Mouse (Mus musculus) heart, adult 8-10 months (tissue): ENCODE data around the gene Mdm1. TPM values are rescaled to one million over a fixed set of nuclear protein-coding genes. Genes with fewer than 3 reads are reported as not detected.

Experiments used
- DNase-seq: peaks from one replicate; pipeline ENCODE4 v3.0.0; 2022; ENCODE audit warnings: low spot score
- total RNA-seq, 4 experiments: library from RNA; stranded (reverse); gene quantifications; 2 replicates each; pipeline ENCODE4 v1.2.4; 2022

The Mdm1 gene
- total RNA-seq = 1 to 10 TPM; 3.7 to 6.2 (median 5.1) TPM

DNA sequence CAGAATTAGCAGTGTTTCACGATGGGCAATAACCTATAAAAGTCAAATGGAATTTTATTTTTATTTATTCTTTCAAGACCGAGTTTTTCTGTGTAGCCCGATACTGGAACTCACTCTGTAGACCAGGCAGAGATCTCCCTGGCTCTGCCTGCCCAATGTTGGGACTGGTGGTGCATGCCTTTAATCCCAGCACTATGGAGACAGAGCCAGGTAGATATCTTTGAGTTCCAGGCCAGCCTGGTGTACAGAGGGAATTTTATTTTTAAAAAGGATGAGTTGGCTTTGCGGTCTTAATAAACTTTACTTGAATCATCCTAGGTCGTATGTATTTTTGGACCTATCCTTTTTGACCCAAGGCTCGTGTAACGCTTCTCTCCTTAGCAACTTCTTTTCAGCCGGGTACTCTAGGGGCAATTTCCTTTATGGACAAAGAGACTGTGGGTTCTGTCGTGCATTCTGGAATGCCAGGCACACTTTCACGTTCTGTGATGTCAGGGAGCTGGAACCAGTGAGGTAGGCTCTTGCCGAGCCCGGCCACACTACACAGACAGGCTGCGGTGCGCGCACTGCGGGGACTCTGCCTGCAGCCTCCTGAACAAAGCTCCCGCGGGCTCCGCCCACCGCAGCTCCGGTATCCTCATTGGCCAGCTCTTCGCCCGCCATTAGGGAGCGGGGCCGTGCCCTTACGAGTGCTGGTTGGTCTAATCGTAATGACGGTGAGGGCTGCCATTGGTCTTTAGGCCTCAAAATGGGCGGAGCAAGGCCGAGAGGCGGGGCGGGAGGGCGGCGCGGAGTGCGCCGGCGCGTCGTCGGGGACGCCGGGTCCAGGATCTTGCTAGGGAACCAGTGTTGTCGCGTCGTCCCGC, at the start of gene Mdm1:
Gene Mdm1 (plus strand): TSS at position 794 of the 866 bp plus-strand sequence.
- peak; percentile 98 for DNase-seq

- no peak for DNase-seq
Measured at GRCm38 (mm10) chr10:118092745-118093144, 48.9 kb upstream of the Mdm1 start.

DNA sequence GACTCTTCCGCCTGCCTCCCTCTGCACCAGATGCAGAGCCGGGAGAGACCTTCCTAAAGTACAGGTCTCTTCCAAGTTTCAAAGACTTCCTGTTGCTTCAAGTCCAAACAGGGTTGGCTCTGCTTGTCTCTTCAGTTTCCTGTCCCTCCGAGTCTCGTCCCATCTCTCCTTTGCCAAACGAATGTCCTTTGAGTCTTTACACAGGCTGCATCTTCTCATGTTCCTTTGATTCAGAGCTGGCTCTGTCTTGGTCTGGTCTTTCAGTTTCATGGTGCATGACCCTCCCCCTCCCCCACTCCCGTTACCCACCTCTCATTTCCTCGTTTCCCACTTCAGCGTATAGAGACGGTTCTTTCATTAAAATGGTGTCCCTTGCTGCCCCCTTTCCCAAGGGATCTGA, 47.9 kb upstream of the Mdm1 start:
- DNase-seq = no peak

DNA sequence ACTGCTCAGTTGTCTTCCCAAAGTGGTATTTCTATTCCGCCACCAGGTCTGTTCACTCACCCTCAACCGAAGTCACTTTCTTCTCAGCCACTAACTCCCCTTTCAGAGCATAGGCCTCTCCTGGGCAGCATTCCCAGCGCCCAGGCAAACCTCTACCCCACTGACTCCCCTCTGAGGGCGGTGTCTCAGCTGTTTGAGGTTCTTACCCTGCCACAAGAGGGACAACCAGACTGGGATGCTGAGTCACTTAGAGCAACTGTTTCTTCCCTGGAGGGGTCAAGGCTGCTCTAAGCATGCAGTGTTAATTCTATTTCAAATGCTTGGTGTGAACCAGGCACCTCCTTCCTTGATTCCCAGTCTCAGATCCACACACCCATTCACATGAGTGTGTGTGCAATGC, 46.8 kb upstream of the Mdm1 start:
- DNase-seq = no peak

GRCm38 (mm10) chr10:118096223-118096622, 45.4 kb upstream of the Mdm1 start:
- DNase-seq = no peak

- DNase-seq = peak; percentile 49
Measured at GRCm38 (mm10) chr10:118097898-118098297, 43.7 kb upstream of the Mdm1 start.

GRCm38 (mm10) chr10:118100570-118100969, 41.0 kb upstream of the Mdm1 start:
- DNase-seq = no peak

DNA sequence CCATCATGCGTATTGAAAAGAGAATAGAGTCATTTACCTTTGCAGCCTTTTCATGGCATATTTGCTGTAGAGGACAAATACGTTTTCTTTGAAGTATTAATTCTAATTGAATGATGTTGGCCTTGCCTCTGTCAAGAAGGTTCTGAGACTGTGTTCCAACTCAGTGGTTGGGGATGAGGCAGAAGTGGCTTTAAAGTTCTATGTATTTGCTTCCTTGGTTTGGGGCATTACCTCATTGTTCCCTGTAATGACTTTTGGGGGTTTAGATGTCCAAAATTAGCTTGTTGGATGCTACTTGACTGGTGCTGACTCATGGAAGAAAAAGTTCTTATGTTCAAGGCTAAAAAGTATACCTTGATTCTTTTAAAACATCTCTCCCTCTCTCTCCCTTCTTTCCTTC, 40.6 kb upstream of the Mdm1 start:
- DNase-seq = no peak

GRCm38 (mm10) chr10:118103020-118103666, 38.5 kb upstream of the Mdm1 start:
- peak; percentile 91 for DNase-seq

DNA sequence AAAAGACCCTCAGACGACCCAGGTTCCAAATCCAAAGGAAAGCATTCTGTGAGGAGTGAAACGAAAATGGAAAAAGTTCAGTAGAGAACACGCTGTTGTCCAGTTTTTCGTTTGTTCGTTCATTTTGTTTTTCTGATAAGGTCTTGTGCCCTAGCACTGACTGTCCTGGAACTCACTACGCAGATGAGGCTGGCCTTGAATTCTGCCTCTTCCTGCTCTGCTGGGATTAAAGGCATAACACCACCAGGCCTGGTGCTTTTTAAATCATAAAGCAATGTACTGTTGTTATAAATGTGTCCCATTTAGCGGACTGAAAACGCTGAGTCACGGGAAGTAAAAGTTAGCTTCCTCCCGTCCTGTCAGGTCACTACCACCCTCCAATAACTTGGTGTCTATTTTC, 37.7 kb upstream of the Mdm1 start:
- no peak for DNase-seq

GRCm38 (mm10) chr10:118107031-118107430, 34.6 kb upstream of the Mdm1 start:
- DNase-seq = no peak

GRCm38 (mm10) chr10:118110006-118110920, 31.3 kb upstream of the Mdm1 start:
- DNase-seq = peak; percentile 69

DNA sequence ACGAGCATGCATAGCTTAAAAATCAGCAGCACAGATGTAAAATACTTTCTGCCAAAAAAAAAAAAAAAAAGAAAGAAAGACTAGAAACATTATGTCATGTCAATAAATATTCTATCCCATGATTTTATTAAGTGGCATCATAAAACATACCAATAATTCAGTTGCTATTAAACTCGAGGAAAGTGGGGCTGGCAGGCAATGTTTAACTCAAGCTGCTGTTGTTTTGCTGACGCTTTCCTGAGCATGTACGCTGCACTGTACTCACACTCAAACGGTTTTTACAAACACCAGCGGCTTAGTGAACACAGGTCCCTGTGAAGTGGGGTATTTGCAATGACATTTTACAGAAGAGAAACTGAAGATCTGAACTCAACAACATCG, 30.7 kb upstream of the Mdm1 start:
- no peak for DNase-seq

GRCm38 (mm10) chr10:118111621-118112020, 30.0 kb upstream of the Mdm1 start:
- DNase-seq = no peak

DNA sequence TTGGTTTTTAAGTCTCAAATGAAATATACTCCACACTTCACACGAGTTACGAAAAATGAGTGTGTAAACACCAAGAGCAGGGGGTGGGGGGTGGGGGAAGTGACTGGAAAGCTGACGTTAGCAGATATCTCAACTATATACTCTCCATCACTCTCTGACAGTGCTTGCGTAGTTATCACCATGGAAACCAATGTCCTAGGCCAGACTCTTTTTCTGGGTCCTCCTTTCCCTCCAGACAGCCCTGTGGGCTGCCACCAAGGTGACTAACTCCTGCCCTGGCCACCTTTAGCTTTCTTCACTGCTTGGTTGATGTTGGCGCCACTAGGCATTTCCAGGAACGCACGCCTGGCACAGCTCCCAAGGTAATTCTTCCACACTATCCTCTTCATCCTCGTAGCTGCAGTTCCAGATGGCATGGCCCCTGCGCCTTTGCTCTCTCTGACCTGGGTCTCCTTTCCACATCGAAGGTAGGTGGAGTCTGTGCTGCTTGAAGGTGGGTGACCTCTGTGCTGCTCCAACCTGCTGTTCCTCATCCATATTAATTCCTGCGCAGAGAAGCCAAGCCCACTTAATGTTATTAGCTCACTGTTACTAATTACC, 29.2 kb upstream of the Mdm1 start:
- DNase-seq = no peak

DNA sequence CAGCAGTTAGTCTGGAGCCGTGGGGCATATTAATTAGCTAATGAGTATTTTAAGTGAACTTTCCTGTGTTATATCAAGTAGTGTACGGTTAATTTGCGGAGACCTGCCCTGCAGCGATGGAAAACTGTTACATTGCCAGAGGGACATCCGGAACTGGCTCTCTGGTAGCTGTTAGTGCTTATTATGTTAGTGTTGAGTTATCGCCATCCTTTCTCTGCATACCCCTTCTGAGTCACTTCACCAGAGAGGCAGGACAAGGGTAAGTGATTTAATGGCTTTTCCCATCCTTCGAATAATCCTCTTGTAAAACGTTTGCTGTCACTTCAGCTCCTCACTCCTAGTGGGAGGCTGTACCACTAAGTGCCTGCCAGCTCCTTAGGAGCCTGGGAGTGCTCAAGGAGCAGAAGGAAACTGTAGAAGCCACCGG, 28.3 kb upstream of the Mdm1 start:
- DNase-seq = no peak

DNA sequence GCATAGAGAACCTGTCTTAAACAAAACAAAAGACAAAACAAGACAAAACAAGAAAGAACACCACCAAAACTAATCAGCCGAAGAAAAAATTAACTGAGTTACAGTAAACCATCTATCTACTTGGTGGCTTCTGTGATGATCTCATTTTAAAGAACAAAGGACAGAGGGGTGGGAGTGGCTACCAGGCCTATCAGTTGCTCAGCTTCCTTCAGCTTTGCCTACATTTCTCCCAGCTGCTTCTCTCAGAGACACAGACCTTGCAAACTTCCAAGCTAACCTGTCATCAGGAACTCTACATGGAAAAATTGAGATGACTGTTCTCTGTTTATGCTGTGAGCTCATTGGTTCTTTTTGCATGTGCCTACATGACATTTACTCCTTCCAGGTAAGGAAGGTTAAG, 27.3 kb upstream of the Mdm1 start:
- no peak for DNase-seq

GRCm38 (mm10) chr10:118116456-118116855, 25.2 kb upstream of the Mdm1 start:
- no peak for DNase-seq

DNA sequence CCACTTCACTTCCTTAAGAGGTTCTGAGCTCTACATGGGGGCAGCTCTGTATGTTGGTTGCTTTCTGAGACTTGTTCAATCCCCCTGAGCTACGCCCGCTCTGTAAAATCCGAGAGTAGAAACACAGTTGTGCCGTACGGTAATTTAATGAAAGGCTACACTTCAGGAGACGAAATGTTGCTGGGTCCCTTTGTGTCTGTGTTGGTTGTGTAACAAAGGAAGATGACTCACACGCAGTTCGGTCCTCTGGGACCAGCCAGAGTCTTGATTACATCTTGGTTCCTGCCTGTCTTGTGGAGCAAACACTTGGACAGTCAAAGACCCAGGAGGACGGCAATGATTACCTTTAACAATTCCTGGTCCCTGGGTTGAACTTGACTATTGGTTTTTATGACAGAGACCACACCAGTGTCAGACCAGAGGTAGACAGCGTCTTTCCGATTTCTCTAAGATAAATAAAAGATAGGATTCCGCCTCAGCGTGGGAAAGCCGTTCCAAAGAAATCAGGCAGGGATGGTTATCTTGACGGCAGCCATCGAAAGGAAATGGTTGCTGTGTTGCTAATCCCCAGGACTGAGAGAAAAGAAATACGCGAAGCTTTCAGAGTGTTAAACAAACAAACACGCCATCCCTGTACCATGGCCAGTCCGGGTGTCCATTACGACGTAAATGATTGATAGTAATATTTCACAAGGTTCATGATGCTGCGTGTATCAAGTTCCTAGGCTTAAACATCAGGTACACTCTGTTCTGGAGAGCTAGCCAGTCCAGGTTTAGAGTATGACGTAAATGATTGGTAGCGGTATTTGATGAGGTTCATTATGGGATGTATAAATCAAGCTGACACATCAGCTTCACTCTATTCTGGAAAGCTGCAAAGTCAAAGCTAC, 20.3 kb upstream of the Mdm1 start:
- peak; percentile 68 for DNase-seq

DNA sequence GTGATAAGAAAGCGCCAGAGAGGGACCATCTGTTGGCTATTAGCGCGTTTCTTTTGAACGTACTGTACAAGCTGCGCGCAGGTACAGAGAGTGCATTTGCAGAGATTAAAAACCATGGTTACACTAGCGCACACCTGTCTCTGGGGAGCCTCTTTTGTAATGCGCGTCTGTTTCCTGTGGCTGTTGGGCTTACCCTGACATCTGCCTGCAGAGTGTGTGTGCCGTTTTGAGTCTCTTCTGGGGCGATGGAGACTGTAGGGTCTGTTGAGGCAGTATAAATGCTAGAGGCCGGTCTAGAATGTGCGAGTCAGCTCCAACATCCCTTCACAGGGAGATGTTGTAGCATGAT, 19.7 kb upstream of the Mdm1 start:
- no peak for DNase-seq
